Mouse (Mus musculus) C2C12 (cell line): ENCODE data around the gene Pdpk1.

Experiments used
- CTCF ChIP-seq: IDR thresholded peaks from one replicate; pipeline ENCODE4 v1.5.1; 2011; ENCODE audit not compliant: control insufficient read depth, insufficient read depth, insufficient read length
- MYOD1 ChIP-seq: IDR thresholded peaks from one replicate; pipeline ENCODE4 v1.6.1; 2011; ENCODE audit warnings: low read depth; ENCODE audit not compliant: control insufficient read depth, insufficient read length
- MYOG ChIP-seq: IDR thresholded peaks from one replicate; pipeline ENCODE4 v1.6.1; 2011; ENCODE audit not compliant: control insufficient read depth, insufficient read length; ENCODE audit errors: extremely low read depth

DNA sequence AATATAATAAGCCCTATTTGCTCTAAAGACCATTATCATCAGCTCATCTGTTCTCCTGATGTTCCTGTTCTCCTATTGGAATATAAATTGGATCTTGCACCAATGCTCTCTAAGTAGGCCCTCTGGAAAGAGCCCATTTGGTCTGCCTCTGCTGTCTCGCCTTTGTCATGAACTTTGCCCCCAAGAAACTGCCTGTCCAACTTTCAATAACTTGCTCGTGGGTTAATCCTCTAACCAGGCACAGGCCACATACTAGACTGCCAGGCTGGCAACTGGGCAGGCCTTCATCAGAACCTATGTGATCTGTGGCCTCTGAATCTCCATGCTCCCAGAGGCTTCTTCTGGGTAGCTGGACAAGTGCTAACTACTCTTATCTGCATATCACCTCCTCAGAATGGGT is 45.6 kb downstream of the Pdpk1 start:
- TF ChIP-seq CTCF = no peak
- no peak for TF ChIP-seq MYOG
- no peak for TF ChIP-seq MYOD1
